Mouse (Mus musculus) neural tube, embryonic 14.5 days (tissue): ENCODE measurements at regions not wholly inside any gene's neighbourhood (a gene's known extent, or its start where the extent isn't known, plus 50 kb on each side); places are given as distances from the start of the nearest gene placed in this dataset.
A peak's percentile ranks its signal among the peaks of the same experiment; 100 is the strongest.
"Not testable (repeated sequence)": the region's sequence is repeated elsewhere in the genome, so short reads cannot be mapped to it uniquely, and the experiment has no call there.

ENCODE experiments used
- ATAC-seq: fragments of 200-750 bp; cut with Nextera tagmentation; 2 replicates; pipeline ENCODE4 v1.8.0; 2017; ENCODE audit warnings: low read depth, mild to moderate bottlenecking, moderate TSS enrichment, moderate library complexity
- H3K27ac ChIP-seq: fragments of 300-500 bp; sonication (generic); 2 replicates; pipeline ENCODE4 v1.5.1; 2014; ENCODE audit warnings: low read depth, mild to moderate bottlenecking, control low read depth, low read length, moderate library complexity, mixed read lengths
- H3K27me3 ChIP-seq: fragments of 300-500 bp; sonication (generic); 2 replicates; pipeline ENCODE4 v1.6.1; 2014; ENCODE audit warnings: low read length; ENCODE audit not compliant: control insufficient read depth, insufficient read depth
- H3K36me3 ChIP-seq: fragments of 300-500 bp; sonication (generic); 2 replicates; pipeline ENCODE4 v1.6.1; 2014; ENCODE audit warnings: low read length, mixed read lengths; ENCODE audit not compliant: control insufficient read depth, insufficient read depth
- H3K4me1 ChIP-seq: fragments of 300-500 bp; sonication (generic); 2 replicates; pipeline ENCODE4 v1.6.1; 2014; ENCODE audit warnings: low read length; ENCODE audit not compliant: control insufficient read depth, insufficient read depth
- H3K4me2 ChIP-seq: fragments of 300-500 bp; sonication (generic); 2 replicates; pipeline ENCODE4 v1.6.1; 2014; ENCODE audit warnings: mild to moderate bottlenecking, low read depth, low read length, control low read depth
- H3K4me3 ChIP-seq: fragments of 300-500 bp; sonication (generic); 2 replicates; pipeline ENCODE4 v1.5.1; 2014; ENCODE audit warnings: low read depth, low read length, control low read depth, mixed read lengths
- H3K9ac ChIP-seq: fragments of 300-500 bp; sonication (generic); replicated peaks from 2 replicates; pipeline ENCODE4 v1.6.1; 2014; ENCODE audit warnings: low read depth, mild to moderate bottlenecking, control low read depth, low read length, mixed read lengths
- H3K9me3 ChIP-seq: fragments of 300-500 bp; sonication (generic); 2 replicates; pipeline ENCODE4 v1.6.1; 2016; ENCODE audit warnings: low read length; ENCODE audit not compliant: control insufficient read depth
- WGBS: fragments of 180-500 bp; shearing (Covaris S2); extraction: QIAGEN DNeasy Blood & Tissue Kit; methylation state at CpG from one replicate; pipeline ENCODE4 v1.1.7; 2014; 5-methylcytosine and 5-hydroxymethylcytosine counted together

DNA sequence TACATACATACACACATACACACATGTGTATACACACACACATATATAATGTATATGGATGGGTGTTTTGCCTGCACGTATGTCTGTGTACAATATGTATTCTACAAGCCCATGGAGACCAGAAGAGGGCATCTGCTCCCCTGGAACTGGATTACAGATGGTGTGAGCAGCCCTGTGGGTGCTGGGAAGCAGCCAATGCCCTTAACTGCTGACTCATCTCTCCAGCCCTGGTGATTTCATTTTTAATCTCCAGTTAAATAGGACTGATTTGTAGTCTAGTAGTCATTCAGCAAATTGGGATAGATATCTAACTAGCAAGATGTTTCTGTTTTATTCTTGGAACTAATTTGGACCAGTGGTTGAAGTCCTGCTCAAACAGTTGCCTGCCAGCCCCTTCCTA is 94.1 kb downstream of the H2al2a start:
- no peak for ATAC-seq
- WGBS: 93% methylated on average over 1 of the region's 1 CpGs
- H3K4me2 ChIP-seq: no peak overlapping the region
- H3K27me3 ChIP-seq: no peaks in the 10 kb centered on the region
- H3K9ac ChIP-seq: no peak overlapping the region
- H3K4me1 ChIP-seq: no peaks in the 10 kb centered on the region
- no peak overlapping the region for H3K4me3 ChIP-seq
- H3K9me3 ChIP-seq: no peaks in the 10 kb centered on the region
- H3K36me3 ChIP-seq: no peaks in the 10 kb centered on the region
- no peak overlapping the region for H3K27ac ChIP-seq

DNA sequence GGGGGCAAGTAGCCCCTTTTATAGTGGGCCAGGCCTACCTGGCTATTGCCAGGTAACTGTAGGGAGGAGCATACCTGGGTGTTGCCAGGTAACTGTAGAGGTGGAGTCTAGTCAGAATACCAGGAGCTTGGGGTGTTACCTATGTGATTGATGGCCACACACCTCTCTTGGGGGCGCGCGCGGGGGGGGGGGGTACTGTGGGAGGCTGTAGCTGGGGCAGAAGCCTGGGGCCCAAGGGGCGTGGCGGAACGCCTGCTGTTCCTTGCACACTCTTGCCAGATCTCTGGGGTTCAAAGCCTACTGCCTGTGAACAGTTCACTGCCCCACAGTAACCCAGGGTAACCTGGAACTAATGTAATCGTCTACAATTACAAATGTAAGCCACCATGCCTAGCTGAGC is 96.6 kb downstream of the H2al2a start:
- Histone ChIP-seq H3K27me3 (no peaks in the 10 kb centered on the region), H3K4me1 (no peaks in the 10 kb centered on the region), H3K4me2 (no peak overlapping the region), H3K9me3 (no peaks in the 10 kb centered on the region), H3K9ac (no peak overlapping the region), H3K27ac (no peak overlapping the region), H3K4me3 (no peak overlapping the region), H3K36me3 (no peaks in the 10 kb centered on the region)
- no peak for ATAC-seq
- WGBS: 55% methylated on average over 8 of the region's 8 CpGs

DNA sequence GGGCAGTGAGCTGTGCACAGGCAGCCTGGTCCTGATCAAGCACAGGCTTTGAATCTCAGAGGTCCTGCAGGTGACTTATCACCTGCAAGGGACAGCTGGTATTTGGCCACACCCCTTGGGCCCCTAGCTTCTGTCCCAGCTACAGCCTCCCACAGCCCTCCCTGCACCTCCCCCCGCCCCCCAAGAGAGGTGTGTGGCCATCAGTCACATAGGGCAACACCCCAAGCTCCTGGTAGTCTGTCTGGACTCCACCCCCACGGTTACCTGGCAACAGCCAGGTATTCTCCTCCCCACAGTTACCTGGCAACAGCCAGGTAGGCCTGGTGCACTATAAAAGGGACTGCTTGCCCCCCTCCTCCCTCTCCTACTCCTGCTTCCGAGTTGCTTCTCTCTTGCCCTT is 98.0 kb downstream of the H2al2a start:
- no peak overlapping the region for H3K4me3 ChIP-seq
- no peak overlapping the region for H3K9ac ChIP-seq
- no peak overlapping the region for H3K27ac ChIP-seq
- no peaks in the 10 kb centered on the region for H3K36me3 ChIP-seq
- H3K9me3 ChIP-seq: no peaks in the 10 kb centered on the region
- 47% methylated on average over 3 of the region's 3 CpGs for WGBS
- no peaks in the 10 kb centered on the region for H3K4me1 ChIP-seq
- H3K4me2 ChIP-seq: no peak overlapping the region
- no peaks in the 10 kb centered on the region for H3K27me3 ChIP-seq
- no peak for ATAC-seq

DNA sequence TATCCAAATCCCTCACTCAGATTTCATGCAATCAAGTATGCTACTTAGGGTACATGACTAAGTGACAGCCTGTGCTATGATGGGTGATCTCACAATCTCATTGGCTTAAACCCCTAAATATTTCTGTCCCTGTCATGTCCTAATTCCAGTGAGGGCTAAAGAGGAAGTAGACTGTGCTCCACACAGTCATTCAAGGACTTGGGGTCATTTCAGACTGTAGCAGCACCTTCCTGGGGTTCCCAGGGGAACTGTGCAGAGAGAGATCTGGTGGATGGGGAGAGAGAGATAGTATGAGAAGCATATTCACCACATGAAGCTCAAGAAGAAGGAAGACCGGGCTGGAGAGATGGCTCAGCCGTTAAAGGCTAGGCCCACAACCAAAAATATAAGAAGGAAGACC is 100.7 kb downstream of the H2al2a start:
- Histone ChIP-seq H3K4me3 (no peak overlapping the region), H3K9ac (no peak overlapping the region), H3K4me1 (no peaks in the 10 kb centered on the region), H3K27ac (no peak overlapping the region), H3K4me2 (no peak overlapping the region), H3K36me3 (no peaks in the 10 kb centered on the region), H3K27me3 (no peaks in the 10 kb centered on the region), H3K9me3 (no peaks in the 10 kb centered on the region)
- ATAC-seq: no peak
- WGBS: 94% methylated on average over 2 of the region's 2 CpGs

DNA sequence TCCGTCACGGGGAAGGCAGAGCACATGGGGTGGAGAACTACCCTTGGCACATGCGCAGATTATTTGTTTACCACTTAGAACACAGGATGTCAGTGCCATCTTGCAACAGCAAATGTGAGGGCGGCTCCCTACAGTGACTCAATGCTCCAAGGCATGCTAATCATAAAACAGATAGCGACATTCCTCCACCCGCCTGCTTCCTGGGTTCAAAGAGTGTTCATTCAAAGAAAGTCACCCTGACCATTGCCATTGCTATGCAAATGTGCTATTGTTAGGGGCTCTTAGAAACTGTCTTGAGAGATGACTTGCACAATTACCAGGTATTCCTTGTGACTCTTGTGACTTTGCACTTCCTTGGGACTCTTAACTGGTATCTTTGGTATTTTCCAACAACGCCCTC is 104.1 kb downstream of the H2al2a start:
- not testable (repeated sequence) for H3K9ac ChIP-seq, H3K9me3 ChIP-seq, H3K4me1 ChIP-seq, H3K27me3 ChIP-seq, H3K36me3 ChIP-seq, H3K4me2 ChIP-seq, ATAC-seq, H3K4me3 ChIP-seq, H3K27ac ChIP-seq
- WGBS: 86% methylated on average over 7 of the region's 7 CpGs

DNA sequence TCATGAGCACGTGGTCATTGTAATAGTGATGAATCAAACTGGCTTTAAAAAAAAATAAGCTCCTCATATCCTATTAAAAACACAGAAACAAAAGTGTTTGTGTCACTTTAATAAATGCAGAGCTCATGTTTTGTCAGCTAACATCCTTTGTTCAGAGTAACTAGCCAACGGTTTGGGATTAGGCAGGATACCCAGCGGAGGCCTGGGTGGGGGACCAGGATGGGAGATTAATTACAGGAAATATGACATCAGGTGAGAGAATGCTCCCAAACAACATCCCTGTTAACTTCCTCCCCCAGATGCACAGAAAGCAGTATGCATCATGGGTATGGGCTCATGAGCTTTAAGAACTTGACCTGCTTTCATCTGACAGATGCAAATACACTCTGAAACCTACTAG is 109.1 kb downstream of the H2al2a start:
- H3K4me1 ChIP-seq: no peaks in the 10 kb centered on the region
- H3K9ac ChIP-seq: no peak overlapping the region
- no peaks in the 10 kb centered on the region for H3K27me3 ChIP-seq
- H3K27ac ChIP-seq: no peak overlapping the region
- no peak overlapping the region for H3K4me2 ChIP-seq
- no peaks in the 10 kb centered on the region for H3K9me3 ChIP-seq
- H3K36me3 ChIP-seq: no peaks in the 10 kb centered on the region
- ATAC-seq: no peak
- H3K4me3 ChIP-seq: no peak overlapping the region
- 53% methylated on average over 3 of the region's 3 CpGs for WGBS

DNA sequence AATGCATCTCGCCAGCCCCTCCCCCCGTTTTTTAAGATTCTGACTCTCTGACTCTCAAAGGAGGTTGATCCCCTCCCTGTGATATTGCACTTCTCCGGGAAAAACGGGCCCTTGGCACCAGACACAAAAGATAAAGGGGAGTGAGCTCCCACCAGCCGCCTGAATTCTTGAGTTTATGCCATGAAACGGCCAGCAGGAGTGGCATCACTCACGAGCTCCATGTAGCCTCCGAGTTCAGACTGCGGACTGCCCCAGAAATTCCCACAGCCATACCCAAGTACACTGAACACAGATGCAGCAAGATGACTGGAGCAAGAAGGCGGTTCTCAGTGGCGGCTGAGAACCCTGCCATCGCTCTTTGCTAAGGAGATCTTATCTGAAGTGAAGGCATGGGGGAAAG is 114.4 kb downstream of the H2al2a start:
- 81% methylated on average over 12 of the region's 12 CpGs for WGBS
- no peaks in the 10 kb centered on the region for H3K4me1 ChIP-seq
- H3K36me3 ChIP-seq: no peaks in the 10 kb centered on the region
- H3K4me2 ChIP-seq: no peak overlapping the region
- no peak overlapping the region for H3K9ac ChIP-seq
- no peak overlapping the region for H3K27ac ChIP-seq
- no peaks in the 10 kb centered on the region for H3K27me3 ChIP-seq
- no peak overlapping the region for H3K4me3 ChIP-seq
- ATAC-seq: no peak
- H3K9me3 ChIP-seq: no peaks in the 10 kb centered on the region

DNA sequence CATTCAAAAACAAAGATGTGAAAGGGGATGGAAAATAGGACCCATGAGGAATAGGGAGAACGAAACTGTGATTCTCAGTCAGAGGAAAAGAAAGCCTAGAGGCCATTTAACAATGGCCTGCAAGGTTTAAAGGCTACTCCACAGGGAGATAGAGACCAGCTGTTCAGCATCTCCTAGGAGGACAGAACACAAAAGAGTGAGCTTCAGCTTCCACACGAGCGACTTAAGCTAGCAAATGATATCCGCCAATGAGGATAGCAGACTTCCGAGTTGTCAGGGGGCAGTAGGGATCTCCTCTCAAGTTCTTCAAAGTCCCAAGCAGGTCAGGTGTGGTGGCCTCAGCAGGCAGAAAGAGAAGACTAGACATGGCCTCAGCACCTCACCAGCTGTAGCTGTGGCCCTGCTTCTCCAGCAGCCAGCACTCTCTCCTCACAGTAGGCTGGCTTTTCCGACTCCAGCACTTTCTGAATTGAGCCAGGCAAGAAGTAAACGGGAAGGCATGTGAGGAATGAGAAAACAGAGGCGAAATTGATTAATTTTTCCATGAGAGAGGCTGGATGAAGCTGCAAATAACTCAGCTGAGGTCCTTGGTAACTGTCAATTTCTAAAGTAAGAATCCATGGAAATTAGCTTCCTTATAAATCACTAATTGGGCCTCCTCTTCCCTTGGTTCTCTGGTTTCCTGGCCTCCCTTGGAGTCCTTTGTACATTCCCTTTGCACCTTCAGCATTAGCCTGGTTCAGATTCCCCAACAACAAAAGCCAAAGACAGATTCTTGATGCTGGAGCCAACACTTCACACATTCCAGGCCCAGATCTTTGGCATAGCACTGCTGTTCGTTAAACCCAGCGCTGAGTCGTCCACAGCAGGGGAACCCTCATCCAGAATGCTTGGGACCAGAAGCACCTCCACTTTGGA is 115.7 kb downstream of the H2al2a start:
- Histone ChIP-seq H3K4me1 (no peaks in the 10 kb centered on the region), H3K9ac (no peak overlapping the region), H3K36me3 (no peaks in the 10 kb centered on the region), H3K27ac (no peak overlapping the region), H3K4me2 (no peak overlapping the region), H3K27me3 (no peaks in the 10 kb centered on the region), H3K4me3 (no peak overlapping the region), H3K9me3 (no peaks in the 10 kb centered on the region)
- 39% methylated on average over 11 of the region's 11 CpGs for WGBS
- ATAC-seq: peak; percentile 66

DNA sequence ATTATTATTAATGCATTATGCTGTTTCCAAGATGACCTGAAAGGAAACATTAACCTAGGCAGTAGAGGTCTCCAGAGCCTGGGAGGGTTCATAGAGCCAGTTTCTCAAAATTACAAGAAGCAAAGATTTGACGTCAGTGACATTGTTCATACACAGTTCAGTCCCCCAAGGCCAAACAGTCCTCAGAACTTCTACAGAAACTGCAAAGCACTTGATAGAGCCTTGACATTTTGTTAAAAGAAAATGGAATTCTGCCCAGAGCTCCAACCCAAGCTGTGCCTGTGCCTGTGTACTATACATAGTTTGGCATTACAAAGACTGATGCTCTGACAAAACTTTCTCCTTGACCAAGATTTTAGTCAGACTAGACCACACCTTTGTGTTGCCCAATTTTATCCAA is 118.9 kb downstream of the H2al2a start:
- Histone ChIP-seq H3K4me3 (no peak overlapping the region), H3K4me2 (no peak overlapping the region), H3K9me3 (no peaks in the 10 kb centered on the region), H3K4me1 (no peaks in the 10 kb centered on the region), H3K27me3 (no peaks in the 10 kb centered on the region), H3K36me3 (no peaks in the 10 kb centered on the region), H3K9ac (no peak overlapping the region), H3K27ac (no peak overlapping the region)
- ATAC-seq: no peak
- WGBS: 91% methylated on average over 1 of the region's 1 CpGs
